Mouse (Mus musculus) left cerebral cortex, adult 18-20 months (tissue): ENCODE data around the gene Frmd4a. TPM values are rescaled to one million over a fixed set of nuclear protein-coding genes. Genes with fewer than 3 reads are reported as not detected.

Source experiments
- DNase-seq, 2 experiments: peaks; one replicate each; pipeline ENCODE4 v3.0.0; 2021 to 2022; ENCODE audit warnings: low spot score in 2 of 2, mixed read lengths in 1 of 2
- total RNA-seq, 2 experiments: library from RNA; stranded (reverse); gene quantifications; 2 replicates each; pipeline ENCODE4 v1.2.3; 2021

Frmd4a gene
- total RNA-seq, 2 experiments from 2014 or later: 42.3 to 47.3 TPM

DNA sequence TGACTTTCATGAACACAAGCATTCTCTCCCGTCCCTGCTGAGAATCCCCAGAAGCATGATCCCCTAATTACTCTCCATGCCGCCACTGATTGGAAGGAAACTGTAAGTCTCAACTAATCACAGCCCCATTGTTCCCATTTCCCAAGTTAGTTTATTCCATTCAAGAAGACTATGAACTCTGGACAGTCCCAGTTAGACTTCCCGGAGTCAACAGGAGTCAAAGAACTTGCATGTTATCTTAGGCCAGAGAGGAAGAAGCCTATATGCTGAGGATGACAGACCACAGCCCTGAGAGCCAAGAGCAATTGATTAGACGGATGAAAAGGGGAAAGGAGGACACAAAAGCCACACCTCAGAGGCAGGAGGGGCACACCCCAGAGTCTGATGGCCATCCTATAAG, 458.5 kb downstream of the Frmd4a start:
- DNase-seq: no peak

GRCm38 (mm10) chr2:4476608-4477007, 459.1 kb downstream of the Frmd4a start:
- DNase-seq: no peak

- DNase-seq: no peak
Measured at GRCm38 (mm10) chr2:4477311-4477710, 459.8 kb downstream of the Frmd4a start.

- no peak for DNase-seq
Measured at GRCm38 (mm10) chr2:4480180-4480579, 462.7 kb downstream of the Frmd4a start.

DNA sequence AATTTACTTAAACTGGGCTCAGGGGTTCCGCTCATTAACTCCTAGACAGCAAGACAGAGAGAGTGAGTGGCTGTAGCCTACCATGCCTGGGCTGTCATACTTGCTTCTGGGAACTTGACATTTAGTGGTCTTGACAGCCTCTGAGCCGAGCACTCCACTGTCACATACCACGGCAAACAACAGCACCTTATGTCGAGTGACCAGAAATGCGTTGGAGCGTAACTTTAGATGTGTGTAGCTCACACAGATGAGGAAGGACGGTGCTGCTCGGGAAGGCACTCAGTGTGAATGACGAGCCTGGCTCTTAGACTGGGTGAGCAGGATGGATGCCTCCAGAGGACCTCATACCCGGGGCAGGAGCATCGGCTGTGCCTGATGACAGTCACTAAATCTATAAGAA, 463.6 kb downstream of the Frmd4a start:
- no peak for DNase-seq

GRCm38 (mm10) chr2:4486185-4486584, 468.7 kb downstream of the Frmd4a start:
- DNase-seq: no peak

DNA sequence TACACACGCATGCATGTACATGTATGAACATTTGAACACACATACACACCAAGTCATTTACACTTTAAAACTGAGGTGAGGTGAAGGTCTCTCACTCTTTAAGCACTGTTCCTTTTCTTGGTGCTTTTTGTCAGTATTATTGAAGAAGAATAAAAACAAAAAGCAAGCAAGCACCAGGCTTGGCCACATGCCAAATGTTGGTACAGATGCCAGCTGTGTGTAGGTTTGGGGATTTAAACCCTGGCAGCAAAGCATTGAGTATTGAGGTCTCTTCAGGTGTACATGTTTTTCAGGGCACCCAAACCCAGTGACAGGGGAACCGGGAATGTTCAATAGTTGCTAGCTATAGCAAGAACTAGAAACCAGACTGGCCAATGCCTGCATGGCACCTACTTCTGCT, 469.8 kb downstream of the Frmd4a start:
- no peak for DNase-seq

DNA sequence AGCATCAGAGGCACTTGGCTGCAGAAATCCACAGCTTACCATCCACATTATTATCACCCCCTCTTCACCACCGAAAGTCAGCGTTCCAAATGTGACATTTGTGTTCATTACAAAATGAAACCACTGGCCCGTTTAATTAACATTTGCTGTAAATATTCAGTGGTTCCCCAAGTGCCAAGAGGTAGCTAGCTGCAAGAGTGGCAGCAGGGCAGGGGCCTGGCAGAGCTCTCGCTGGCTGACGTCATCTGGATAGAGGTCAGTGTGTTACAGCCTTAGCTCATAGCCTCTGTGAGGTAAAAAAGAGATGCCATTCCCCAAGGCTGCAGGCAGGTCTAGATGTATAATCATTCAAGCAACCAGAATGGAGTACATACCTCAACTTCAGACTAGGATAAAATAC, 473.3 kb downstream of the Frmd4a start:
- DNase-seq: no peak

- peak; percentile 81 to 83 for DNase-seq
Measured at GRCm38 (mm10) chr2:4492485-4493481, 475.3 kb downstream of the Frmd4a start.

- no peak for DNase-seq
Measured at GRCm38 (mm10) chr2:4494478-4494877, 477.0 kb downstream of the Frmd4a start.

- DNase-seq: peak; percentile 51 to 72
Measured at GRCm38 (mm10) chr2:4499257-4499656, 481.7 kb downstream of the Frmd4a start.

GRCm38 (mm10) chr2:4499916-4500315, 482.4 kb downstream of the Frmd4a start:
- DNase-seq: peak; percentile 59 to 71

GRCm38 (mm10) chr2:4501257-4502027, 483.9 kb downstream of the Frmd4a start:
- peak; percentile 31 to 44 for DNase-seq

- peak; percentile 59 to 66 for DNase-seq
Measured at GRCm38 (mm10) chr2:4504413-4504812, 486.9 kb downstream of the Frmd4a start.

- DNase-seq: no peak
Measured at GRCm38 (mm10) chr2:4505695-4506094, 488.2 kb downstream of the Frmd4a start.

- DNase-seq: no peak
Measured at GRCm38 (mm10) chr2:4506659-4507058, 489.1 kb downstream of the Frmd4a start.

- DNase-seq: no peak
Measured at GRCm38 (mm10) chr2:4507887-4508615, 490.5 kb downstream of the Frmd4a start.

- DNase-seq: no peak
Measured at GRCm38 (mm10) chr2:4508959-4509615, 491.6 kb downstream of the Frmd4a start.

DNA sequence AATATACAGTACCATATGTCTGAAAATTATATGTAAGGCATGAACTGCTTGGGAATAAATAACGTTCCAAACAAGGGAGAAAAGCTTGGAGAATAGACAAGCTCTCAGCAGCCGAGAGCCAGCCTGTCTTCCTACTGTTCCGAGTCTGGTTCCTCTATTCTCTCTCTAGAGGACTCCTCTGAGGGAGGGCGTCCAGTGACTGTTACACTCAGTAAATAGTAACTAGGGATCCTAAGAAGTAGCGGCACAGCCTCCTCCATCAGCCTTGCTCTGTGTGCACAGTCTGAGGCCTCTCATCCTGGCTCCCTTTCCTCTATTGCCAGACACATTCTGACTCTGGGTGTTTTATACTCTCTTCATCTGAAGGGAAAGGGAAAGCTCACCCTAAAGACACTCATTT, 492.2 kb downstream of the Frmd4a start:
- no peak for DNase-seq

GRCm38 (mm10) chr2:4510208-4511079, 492.9 kb downstream of the Frmd4a start:
- no peak for DNase-seq
